Mouse (Mus musculus) embryonic stem cell, embryonic (primary cell): ENCODE results near the gene Ppm1g.

ENCODE experiments used
- CTCF ChIA-PET, 4 experiments: fragments of 300-600 bp in 2 of 4; fragments of 350-600 bp in 2 of 4; sonication (Branson Sonifier 250); formaldehyde crosslinking; loops; one replicate each; lab custom pipeline; 2022; ENCODE audit warnings: inconsistent platforms in 2 of 4; lab: Charles Lee
- POLR2A ChIA-PET, 4 experiments: fragments of 300-600 bp in 2 of 4; fragments of 350-600 bp in 2 of 4; sonication (Branson Sonifier 250); formaldehyde crosslinking; loops; one replicate each; lab custom pipeline; 2022; ENCODE audit warnings: antibody characterized with exemption in 4 of 4, inconsistent platforms in 1 of 4; lab: Charles Lee

Gene Ppm1g

GRCm38 (mm10) chr5:31201042-31201741 is 19.3 kb downstream of the Ppm1g start:
- ChIA-PET CTCF (interaction anchor here in 1 of 4 experiments (0.6 to 2.2 kb wide), 3 partner anchors 9 to 80 kb away, joined by 3 to 13 read pairs (median 8); partner anchors contain the start of genes Eif2b4 and Snx17), POLR2A (interaction anchor here (0.6 to 17.9 kb wide), 44 partner anchors 4 to 326 kb away, joined by 3 to 263 read pairs (median 6); partner anchors contain the start of genes Gm29609 (in 4 of the 4), Gtf3c2 (in 4 of the 4), Eif2b4 (in 3 of the 4) and Snx17 (in 3 of the 4))

- ChIA-PET CTCF (interaction anchor here in 2 of 4 experiments (0.6 to 1.0 kb wide), 2 partner anchors 59 to 79 kb away, joined by 3 read pairs; no protein-coding TSS in a partner anchor), POLR2A (interaction anchor here (0.6 to 17.9 kb wide), 17 partner anchors 3 to 301 kb away, joined by 3 to 263 read pairs (median 14); partner anchors contain the start of genes Eif2b4 (in 2 of the 4), Gm29609 (in 2 of the 4), Gtf3c2 (in 2 of the 4) and Snx17 (in 2 of the 4))
Observed at GRCm38 (mm10) chr5:31200327-31200768, 20.1 kb downstream of the Ppm1g start.

GRCm38 (mm10) chr5:31199893-31200292 is 20.6 kb downstream of the Ppm1g start:
- CTCF ChIA-PET = interaction anchor here in 1 of 4 experiments (1.0 kb wide), 1 partner anchor 59 kb away, joined by 3 read pairs; no protein-coding TSS in a partner anchor
- POLR2A ChIA-PET = interaction anchor here in 2 of 4 experiments (1.9 to 17.9 kb wide), 10 partner anchors 2 to 152 kb away, joined by 7 to 263 read pairs (median 72); partner anchors contain the start of genes Eif2b4 (in 2 of the 2), Gm29609 (in 2 of the 2), Gtf3c2 (in 2 of the 2) and Snx17 (in 2 of the 2)

- POLR2A ChIA-PET = interaction anchor here in 2 of 4 experiments (1.7 to 17.9 kb wide), 10 partner anchors 2 to 151 kb away, joined by 5 to 263 read pairs (median 62); partner anchors contain the start of genes Gm29609 (in 2 of the 2), Gtf3c2 (in 2 of the 2), Atraid (in 1 of the 2) and Eif2b4 (in 1 of the 2)
- CTCF ChIA-PET = interaction anchor here in 1 of 4 experiments (1.0 kb wide), 1 partner anchor 58 kb away, joined by 3 read pairs; no protein-coding TSS in a partner anchor
Observed at GRCm38 (mm10) chr5:31199321-31199892, 21.1 kb downstream of the Ppm1g start.

- ChIA-PET CTCF (no interaction called here), POLR2A (interaction anchor here in 2 of 4 experiments (0.7 to 17.9 kb wide), 18 partner anchors 1 to 151 kb away, joined by 3 to 263 read pairs (median 6); partner anchors contain the start of genes Gm29609 (in 2 of the 2), Gtf3c2 (in 2 of the 2), Atraid (in 1 of the 2) and Eif2b4 (in 1 of the 2))
Observed at GRCm38 (mm10) chr5:31198616-31199320, 21.7 kb downstream of the Ppm1g start.

- ChIA-PET POLR2A (interaction anchor here in 2 of 4 experiments (0.6 to 17.1 kb wide), 18 partner anchors 8 to 150 kb away, joined by 3 to 263 read pairs (median 5); partner anchors contain the start of genes Gm29609 (in 2 of the 2), Gtf3c2 (in 2 of the 2), Atraid (in 1 of the 2) and Mpv17 (in 1 of the 2)), CTCF (no interaction called here)
Observed at GRCm38 (mm10) chr5:31198170-31198569, 22.3 kb downstream of the Ppm1g start.

GRCm38 (mm10) chr5:31197072-31197471 is 23.4 kb downstream of the Ppm1g start:
- POLR2A ChIA-PET = interaction anchor here (0.6 to 17.1 kb wide), 19 partner anchors 10 to 149 kb away, joined by 3 to 263 read pairs (median 6); partner anchors contain the start of genes Gm29609 (in 2 of the 4), Gtf3c2 (in 2 of the 4), Atraid (in 1 of the 4) and Cad (in 1 of the 4)

GRCm38 (mm10) chr5:31196207-31196606 is 24.3 kb downstream of the Ppm1g start:
- ChIA-PET POLR2A (interaction anchor here in 2 of 4 experiments (0.8 to 17.1 kb wide), 20 partner anchors 8 to 309 kb away, joined by 3 to 263 read pairs (median 6); partner anchors contain the start of genes Gm29609 (in 2 of the 2), Gtf3c2 (in 2 of the 2), Trim54 (in 2 of the 2) and Atraid (in 1 of the 2)), CTCF (interaction anchor here in 2 of 4 experiments (0.6 to 1.2 kb wide), 3 partner anchors 20 to 36 kb away, joined by 3 to 4 read pairs (median 3); no protein-coding TSS in a partner anchor)

More at GRCm38 (mm10) chr5:31197072-31197471, 23.4 kb downstream of the Ppm1g start:
- CTCF ChIA-PET = interaction anchor here in 1 of 4 experiments (1.2 kb wide), 1 partner anchor 19 kb away, joined by 3 read pairs; no protein-coding TSS in a partner anchor

GRCm38 (mm10) chr5:31195671-31196070 is 24.8 kb downstream of the Ppm1g start:
- CTCF ChIA-PET = interaction anchor here in 2 of 4 experiments (0.5 to 1.2 kb wide), 2 partner anchors 20 to 23 kb away, joined by 3 to 4 read pairs; no protein-coding TSS in a partner anchor

GRCm38 (mm10) chr5:31194486-31195485 is 25.7 kb downstream of the Ppm1g start:
- POLR2A ChIA-PET = interaction anchor here (0.6 to 17.1 kb wide), 29 partner anchors 7 to 1264 kb away, joined by 3 to 263 read pairs (median 6); partner anchors contain the start of genes Gm29609 (in 3 of the 4), Gtf3c2 (in 3 of the 4), Ppm1g (in 2 of the 4) and Zfp513 (in 2 of the 4)

More at GRCm38 (mm10) chr5:31195671-31196070, 24.8 kb downstream of the Ppm1g start:
- POLR2A ChIA-PET = interaction anchor here in 2 of 4 experiments (0.7 to 17.1 kb wide), 21 partner anchors 9 to 308 kb away, joined by 3 to 263 read pairs (median 5); partner anchors contain the start of genes Gm29609 (in 2 of the 2), Gtf3c2 (in 2 of the 2), Atraid (in 1 of the 2) and Fndc4 (in 1 of the 2)

GRCm38 (mm10) chr5:31193631-31194281 is 26.7 kb downstream of the Ppm1g start:
- CTCF ChIA-PET = interaction anchor here (0.5 to 2.2 kb wide), 11 partner anchors 9 to 1825 kb away, joined by 3 to 14 read pairs (median 4); partner anchors contain the start of genes Gm29609 (in 2 of the 4), Gtf3c2 (in 2 of the 4), Ywhah (in 1 of the 4) and Zfp512 (in 1 of the 4)
- POLR2A ChIA-PET = interaction anchor here (0.6 to 17.1 kb wide), 48 partner anchors 8 to 481 kb away, joined by 3 to 263 read pairs (median 8); partner anchors contain the start of genes Gm29609 (in 4 of the 4), Gtf3c2 (in 4 of the 4), Zfp513 (in 4 of the 4) and Atraid (in 2 of the 4)

More at GRCm38 (mm10) chr5:31194486-31195485, 25.7 kb downstream of the Ppm1g start:
- CTCF ChIA-PET = interaction anchor here in 2 of 4 experiments (0.5 kb wide), 2 partner anchors 24 to 1588 kb away, joined by 3 to 4 read pairs; no protein-coding TSS in a partner anchor

- ChIA-PET POLR2A (interaction anchor here (0.6 to 17.1 kb wide), 49 partner anchors 9 to 480 kb away, joined by 3 to 263 read pairs (median 6); partner anchors contain the start of genes Gm29609 (in 4 of the 4), Gtf3c2 (in 4 of the 4), Zfp513 (in 4 of the 4) and Atraid (in 2 of the 4)), CTCF (interaction anchor here (0.5 to 2.2 kb wide), 13 partner anchors 9 to 278 kb away, joined by 3 to 14 read pairs (median 4); partner anchors contain the start of genes Gm29609 (in 3 of the 4), Gtf3c2 (in 3 of the 4), Zfp512 (in 1 of the 4) and Zfp513 (in 1 of the 4))
Observed at GRCm38 (mm10) chr5:31192939-31193630, 27.4 kb downstream of the Ppm1g start, which contains the start of the genes Snx17 and Eif2b4. Gene Snx17 (plus strand): TSS chr5:31193227. Gene Eif2b4 (minus strand): TSS chr5:31193430.
